Mouse (Mus musculus) natural killer cell, adult 2 months (primary cell): ENCODE results near the gene Dbp.
A peak's percentile ranks its signal among the peaks of the same experiment; 100 is the strongest.

Experiments
- DNase-seq, 2 experiments: peaks; one replicate each; pipeline ENCODE4 v3.0.0; 2022; ENCODE audit warnings: low spot score in 2 of 2

Dbp gene

DNA sequence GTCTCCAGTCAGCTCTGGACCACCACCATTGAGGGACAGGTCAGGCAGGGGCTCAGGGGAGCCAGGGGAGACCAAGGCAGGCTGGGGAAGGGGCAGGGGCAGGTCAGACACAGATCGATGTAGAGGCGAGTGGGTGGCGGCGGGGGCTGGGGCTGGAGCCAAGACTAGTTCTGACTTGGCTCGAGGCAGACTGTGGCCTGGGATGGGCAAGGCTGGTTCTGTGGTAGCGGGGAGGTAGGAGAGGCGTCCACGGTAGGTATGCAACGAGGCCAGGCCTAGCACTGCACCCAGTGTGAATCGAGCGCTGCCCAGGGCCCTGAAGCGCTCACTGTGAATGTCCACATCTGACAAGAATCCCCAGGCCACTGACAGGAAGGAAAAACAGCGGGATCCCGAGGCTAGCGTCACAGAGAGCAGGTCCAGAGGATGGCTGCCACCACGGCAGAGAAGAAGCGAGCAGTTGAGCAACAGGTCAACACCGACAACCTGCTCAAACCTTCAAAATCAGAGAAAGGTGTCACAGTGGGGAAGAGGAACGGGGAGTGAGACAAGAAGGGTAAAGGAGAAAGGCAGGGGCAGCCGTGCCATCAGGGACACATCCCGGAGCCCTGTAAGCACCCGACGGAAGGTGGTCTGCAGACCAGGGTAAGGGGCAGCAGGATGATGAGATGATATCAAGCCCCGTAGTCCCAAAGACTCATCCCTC is 6.6 kb downstream of the Dbp start:
- no peak for DNase-seq

DNA sequence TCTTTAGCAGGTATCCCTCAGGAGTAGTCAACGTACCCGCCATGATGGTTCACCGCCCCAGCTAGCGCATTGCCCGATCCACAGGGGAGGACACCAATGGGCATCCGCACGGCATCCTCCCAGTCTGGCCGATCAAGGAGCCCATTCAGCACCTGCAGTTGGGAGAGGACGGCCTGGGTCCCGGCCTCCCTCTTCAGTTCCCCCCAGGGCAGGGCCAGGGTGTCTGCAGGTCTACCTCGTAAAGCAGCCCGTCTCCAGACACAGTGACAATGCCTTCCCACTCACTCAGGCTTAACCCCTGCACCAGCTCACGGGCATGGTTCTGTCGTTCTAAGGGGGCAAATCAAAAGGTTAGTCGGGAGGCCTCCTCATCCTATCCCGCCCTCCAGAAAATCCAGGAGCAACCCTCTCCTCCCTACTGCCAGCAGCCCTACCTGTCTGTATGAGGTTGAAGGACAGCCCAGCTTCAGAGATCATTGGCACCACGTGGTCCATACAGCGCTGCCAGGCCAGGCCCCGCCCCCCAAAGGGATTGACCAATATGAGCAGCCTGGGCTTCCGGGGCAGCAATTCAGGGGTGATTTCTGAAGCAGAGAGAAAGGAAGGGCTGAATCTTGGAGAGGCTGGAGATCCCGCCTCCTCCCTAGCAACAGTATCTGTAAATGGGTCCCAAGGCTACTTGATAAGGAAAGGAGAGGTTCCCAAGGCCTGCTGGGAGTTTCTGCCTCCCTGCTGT is 7.3 kb downstream of the Dbp start:
- no peak for DNase-seq

DNA sequence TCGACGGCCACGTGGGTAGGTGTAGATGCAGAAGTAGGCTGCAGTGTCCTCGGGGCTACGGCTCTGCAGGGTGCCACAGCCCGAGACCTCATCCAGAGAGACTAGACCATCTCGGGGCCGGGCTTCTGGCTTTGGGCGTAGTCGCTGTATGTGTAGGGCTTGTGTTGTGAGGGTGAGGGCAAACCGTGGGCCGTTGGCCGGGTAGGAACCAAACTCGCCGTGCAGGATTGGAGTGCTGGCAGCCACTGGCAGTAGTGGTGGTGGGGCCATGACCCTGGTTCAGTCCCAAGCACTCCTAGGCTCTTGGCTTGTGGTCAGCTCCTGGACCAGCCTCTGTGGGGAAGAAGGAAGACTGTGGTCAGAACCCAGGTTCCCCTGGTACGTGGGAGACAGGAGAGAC is 8.5 kb downstream of the Dbp start:
- DNase-seq = no peak

DNA sequence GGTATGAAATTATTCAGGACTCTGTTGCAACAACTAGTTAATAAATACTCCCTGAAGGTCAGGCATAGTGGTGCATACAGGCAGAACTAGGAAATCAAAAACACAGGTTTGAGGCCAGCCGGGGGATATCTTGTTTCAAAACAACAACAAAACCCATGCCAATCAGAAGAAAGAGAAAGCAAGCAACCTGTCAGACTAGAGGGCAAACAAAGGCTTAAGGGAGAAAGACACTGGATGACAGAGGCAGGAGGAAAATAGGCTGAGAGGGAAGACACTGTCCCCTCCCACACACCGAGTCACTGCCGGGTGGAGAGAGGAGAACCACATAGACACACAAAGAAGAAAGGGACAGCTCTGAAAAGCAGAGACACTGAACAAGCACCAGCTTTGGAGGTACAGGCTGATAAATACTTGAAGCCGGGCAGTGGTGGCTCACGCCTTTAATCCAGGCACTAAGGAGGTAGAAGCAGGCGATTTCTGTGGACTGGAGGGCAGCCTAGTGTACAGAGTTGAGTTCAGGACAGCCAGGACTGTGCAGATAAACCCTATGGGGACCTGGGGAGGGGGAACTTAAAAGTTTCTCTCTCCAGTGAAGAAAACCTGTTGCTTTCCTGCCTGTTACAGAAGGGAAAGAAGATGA is 9.1 kb downstream of the Dbp start:
- DNase-seq = no peak

DNA sequence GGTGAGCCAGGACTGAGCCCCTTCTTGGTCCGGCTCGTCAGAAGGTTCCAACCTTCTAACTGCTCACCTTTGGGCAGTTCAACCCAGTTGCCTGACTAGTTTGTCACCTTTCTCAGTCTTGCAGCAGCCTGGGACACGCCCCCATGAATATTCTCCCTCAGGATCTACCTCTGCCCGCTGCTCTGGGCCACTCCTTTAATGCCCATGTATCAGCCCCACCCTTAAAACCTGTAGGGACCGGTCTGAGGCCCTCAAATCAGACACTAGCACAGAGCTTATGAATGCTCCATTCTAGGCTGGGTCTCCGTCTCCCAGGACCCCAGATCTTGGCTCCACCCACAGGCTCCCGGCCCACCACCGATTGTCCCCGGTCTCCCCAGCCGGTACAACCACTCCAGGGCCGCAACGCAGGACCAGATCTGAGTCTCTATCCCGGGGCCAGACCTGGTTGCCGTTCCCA is 9.8 kb downstream of the Dbp start:
- DNase-seq = no peak

DNA sequence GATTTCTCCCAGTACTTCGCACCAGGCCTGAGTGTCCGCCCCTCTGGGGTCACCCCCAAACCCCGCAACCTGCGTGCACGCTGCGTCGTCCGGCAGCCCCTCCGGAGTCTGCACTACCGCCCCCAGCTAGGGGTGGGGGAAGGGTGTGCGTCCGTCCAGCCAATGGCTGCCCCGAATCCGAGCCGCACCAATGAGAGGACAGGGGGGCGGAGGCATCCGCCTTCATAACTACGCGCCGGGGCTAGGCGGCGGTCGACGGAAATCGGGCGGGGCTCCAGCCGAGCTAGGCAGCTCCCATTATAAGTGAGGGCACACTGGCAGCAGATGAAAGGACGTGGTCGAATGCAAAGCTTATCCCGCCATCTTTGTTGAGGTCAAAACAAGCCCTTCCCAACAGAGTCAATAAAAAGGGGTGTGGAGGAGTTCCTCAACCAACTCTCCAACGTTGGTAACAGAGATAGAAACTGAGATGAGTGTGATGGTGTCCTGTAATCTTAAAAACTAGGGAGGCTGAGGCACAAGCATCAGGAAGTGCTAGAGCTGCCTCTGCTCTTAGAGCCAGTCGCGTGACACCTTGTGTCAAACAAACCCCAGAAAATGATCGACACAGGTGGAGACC is 10.3 kb downstream of the Dbp start, which contains the start of gene Rpl18:
TSS of gene Rpl18 (plus strand) at position 368 of the 619 bp plus-strand sequence.
- peak; percentile 95 to 97 for DNase-seq

DNA sequence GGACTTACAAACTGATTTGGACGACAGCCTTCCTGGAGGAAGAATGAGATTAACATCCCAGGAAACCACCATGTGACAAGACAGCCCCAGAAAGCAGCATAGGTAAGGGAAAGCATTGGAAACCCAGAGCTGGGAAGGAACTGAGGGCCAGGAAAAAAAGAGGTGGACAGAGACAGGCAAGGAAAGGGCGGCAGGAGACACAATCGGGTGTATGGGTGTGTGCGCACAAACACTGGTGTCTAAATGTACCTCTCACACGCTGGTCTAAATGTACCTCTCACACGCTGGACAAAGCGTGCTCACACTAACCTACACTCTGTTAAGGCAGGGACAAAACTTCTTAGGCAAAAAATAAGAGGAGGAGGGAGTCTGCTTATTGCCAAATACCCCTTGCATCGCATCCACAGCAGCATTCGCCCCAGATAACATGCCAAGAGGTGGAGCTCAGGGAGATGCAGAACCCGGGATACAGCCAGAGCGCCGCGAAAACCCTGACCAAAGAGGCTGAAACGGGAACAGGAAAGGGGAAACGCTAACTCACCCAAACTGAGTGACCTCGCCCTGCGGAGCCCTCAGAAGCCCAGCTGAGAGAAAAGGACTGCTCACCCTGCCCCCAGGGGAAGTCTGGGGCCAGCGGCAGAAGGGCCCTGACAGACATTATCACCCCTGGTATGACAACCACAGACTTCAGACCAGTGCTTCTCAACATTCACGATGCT is 11.0 kb downstream of the Dbp start:
- no peak for DNase-seq

DNA sequence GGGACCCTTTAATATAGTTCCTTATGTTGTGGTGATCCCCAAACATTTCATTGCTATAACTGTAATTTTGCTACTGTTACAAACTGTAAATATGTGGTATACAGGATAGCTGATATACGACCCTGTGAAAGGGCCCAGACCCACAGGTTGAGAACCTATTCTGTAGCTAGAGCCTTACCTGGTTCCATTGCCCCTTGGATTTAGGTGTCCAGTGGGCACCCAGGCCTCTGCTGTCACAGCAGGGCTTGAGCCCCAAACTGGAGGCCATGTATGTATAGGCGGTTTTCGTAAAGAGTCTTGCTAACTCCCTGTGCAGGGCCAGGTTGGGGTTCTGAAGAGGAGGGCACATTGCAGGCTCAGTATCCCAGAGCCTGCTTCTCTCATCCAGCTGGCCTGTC is 11.6 kb downstream of the Dbp start:
- DNase-seq = no peak

DNA sequence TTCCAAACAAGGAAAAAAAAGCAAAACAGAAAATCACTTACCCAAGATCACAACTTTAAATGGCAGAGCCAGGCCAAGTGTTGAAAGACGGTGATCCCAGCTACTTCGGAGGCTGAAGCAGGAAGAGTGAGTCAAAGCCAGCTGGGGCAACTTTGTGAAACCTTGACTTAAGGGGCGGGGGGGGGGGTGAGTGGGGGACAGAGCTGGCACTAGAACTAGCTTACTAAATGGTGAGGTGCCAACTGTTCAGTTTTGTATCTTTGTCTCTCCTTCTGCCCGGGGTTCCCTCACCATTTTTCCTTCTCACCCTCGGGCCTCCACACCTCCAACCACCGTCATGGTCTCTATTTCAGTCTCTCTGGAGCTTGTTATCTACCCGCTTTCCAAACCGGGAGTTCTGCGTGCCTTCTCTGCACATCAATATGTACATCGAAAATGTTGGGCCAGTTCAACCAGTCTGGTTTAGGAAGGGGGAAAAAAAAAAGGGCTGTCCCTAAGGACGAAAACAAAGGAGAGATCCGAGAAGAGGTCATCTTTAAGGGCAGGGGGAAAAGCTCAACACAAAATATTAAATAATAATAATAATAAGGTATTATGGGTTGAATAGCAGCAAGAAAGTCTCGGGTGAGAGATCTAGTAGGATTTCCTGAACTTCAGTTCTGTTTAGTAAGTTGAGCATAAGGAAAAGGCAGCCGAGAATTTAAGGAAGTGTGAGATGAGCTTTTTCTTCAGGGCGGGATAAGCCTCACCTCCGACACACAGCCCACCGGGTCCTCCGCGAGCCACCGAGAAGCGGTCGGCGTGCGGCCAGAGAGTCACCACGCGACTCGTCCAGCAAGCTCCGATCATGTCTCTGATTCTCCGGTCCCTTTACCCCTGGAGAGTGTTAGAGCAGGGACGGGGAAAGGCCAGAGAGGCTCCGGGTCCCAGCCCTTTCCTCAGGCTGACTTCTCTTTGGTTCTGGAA is 12.3 kb downstream of the Dbp start:
- no peak for DNase-seq

DNA sequence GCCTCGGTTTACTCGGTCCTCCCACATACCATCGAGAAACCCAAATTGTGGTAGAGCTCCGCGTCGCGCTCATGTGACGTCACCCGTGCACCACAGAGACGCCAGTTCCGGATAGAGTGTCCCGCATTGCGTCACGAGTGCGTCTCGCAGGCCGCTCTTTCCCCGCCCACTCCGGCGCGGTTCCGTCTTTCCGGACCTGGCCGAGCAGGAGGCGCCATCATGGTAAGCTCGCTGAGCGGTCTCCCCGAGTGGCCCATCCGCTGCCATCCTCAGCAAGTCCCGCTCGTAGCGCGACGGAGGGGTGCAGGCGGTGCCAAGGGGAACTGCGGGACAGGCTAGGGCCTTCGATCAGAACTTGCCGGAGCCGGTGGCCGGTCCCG is 13.0 kb downstream of the Dbp start, which contains the start of gene Sphk2:
TSS of gene Sphk2 (minus strand) at position 85 of the 380 bp plus-strand sequence.
- DNase-seq = peak; percentile 97 to 98

DNA sequence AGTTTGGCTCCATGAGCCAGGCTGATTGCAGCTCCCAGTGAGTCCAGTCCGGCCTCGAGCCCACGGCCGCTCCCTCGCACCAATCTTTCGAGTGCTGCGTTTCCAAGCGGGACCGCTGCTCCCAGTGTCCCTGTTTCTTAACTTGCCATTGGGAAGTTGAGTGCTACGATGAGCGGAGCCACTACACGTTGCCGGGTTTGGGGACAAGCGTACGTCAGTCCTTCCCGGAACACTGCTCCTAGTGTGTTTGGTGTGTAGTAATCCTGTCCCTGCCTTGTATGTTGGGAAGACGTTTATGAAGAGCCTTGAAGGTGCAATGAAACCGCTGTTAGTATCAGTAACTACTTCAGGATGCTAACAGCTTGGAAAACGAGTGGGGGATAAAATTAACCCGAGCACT is 13.4 kb downstream of the Dbp start:
- no peak for DNase-seq

DNA sequence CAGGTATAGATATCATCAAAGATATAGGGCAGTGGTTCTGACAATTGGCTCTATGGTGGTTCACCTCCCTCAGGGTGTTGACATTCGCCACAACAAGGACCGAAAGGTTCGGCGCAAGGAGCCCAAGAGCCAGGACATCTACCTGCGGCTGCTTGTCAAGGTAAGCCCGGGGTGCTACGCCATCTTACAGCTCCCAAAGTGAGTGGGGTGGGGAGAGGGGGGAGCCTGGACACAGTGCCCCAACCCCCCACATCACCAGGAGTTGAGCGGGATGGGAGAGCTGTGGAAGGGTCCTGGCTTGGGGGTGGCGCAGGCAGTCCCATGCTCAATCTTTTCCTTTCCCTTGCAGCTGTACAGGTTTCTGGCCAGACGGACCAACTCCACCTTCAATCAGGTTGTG is 14.3 kb downstream of the Dbp start:
- no peak for DNase-seq

DNA sequence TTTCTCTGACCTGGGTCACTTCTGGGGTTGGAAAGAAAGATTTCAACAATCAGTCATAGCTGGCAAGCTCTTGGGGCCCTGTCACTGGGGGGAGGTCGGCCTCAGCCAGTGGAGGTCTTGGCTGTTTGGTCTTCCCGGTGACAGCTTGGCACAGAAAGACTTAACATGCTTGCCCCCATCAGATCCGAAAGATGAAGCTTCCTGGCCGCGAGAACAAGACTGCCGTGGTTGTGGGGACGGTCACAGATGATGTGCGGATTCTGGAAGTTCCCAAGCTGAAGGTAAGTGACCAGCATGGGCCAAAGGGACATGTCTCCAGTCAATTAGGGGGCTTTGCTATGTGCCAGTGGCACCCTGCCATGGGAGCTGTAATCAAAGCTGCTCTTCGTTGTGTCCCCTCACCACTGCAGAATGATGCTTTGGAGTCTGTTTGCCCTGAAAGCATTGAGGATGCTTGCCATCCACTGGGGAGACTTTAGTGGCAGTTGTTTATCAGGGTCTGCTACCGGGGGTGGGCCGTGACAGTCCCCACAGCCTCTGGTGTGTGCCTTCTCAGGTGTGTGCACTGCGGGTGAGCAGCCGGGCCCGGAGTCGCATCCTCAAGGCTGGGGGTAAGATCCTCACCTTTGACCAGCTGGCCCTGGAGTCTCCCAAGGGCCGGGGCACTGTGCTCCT is 15.0 kb downstream of the Dbp start:
- DNase-seq = no peak

DNA sequence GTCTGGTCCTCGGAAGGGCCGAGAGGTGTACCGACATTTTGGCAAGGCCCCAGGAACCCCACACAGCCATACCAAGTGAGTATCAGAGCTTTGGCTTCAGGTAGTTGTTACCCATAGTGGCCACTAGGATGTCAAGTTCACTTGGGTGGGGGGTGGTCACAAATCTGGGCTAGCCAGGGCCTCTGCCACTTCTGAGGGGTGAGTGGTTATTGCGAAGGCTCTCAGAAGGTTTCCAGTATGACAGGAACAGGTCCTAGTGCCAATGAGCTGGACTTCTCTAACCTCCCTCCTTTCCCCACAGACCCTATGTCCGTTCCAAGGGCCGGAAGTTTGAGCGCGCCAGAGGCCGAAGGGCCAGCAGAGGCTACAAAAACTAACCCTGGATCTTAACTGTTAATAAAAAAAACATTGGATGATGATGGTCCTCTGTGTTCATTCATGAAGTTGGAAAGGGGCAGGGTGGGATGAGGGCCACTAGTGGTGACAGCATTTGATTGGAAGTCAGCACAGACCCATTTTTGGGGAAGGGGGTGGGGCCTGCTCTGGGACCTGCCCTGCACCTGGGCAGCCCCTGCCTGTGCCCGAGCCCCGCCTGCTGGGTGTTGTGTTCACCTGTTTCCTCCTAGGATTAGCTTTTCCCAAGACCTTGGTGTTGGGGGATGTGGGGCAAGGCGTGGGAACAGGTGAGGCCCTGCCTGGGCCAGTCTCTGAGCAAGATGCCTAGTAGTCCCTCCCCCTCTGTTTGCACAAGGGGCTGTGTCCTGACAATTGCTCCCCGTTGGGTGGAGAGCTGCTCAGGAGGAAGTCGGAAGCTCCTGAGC is 15.7 kb downstream of the Dbp start, which contains the start of gene Fam83e:
TSS of gene Fam83e (plus strand) at position 800 of the 821 bp plus-strand sequence.
- no peak for DNase-seq

DNA sequence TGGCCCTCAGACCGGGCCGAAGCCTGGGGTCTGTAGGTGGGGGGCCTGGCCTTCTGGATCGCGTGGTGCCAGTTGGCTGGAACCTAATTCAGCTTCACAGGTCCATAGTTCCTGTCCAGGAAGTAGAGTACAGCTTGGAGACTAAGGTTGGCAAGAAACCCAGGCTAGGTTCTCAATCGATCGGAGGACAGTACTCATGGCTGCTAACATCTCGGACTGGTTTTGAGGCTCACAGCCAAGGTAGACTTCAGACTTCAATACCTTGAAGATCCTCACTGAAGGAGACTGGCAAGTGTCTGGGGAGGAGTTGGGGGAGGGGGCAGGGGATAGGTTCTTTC is 16.3 kb downstream of the Dbp start:
- DNase-seq = no peak

DNA sequence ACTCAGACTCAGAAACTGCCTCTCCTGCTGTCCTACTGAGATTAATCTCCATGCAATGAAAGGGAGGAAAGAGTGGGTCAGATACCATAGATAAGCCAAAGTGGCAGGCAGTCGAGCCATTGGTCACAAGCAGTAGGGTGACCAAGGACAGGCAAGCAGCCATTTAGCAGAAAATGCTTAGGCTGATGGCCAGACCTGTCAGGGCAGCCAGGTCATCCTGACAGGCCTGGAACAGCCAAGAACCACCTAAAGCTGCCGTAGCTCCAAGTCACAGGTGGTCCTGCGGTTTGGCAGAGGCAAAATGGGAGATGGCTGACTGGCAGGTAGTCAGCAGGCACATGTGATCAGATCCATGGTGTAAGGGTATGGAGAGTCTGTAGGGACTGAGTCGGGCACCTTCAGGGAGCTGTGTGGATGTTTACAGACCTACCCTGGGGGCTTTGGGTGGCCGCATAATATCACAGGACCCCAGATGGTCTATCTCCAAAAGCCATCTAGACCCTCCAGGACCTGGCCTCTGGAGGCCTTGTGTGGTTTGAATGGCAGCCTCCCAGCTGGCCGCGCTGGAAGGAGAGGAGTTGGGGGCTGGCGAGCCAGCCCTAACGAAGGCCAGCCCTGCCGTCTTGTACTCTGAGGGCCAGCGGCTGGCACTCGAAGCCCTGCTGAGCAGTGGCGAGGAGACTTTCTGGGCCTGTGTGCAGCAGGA is 16.9 kb downstream of the Dbp start:
- DNase-seq = no peak

DNA sequence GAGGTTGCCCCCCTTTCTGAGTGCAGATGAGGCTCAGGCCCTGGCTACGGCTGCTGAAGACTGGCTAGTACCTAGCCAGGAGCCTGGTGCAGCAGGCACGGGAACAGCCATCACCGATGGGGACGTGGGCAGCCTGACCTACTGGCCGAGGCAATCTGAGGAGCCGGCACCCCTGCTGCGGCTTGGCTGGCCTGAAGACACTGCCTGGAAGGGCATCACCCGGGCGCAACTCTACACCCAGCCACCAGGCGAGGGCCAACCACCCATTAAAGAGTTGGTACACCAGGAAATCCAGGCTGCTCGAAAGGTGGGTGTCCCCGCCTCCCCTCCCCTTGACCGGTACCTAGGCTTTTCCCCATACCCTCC is 17.4 kb downstream of the Dbp start:
- DNase-seq = no peak

DNA sequence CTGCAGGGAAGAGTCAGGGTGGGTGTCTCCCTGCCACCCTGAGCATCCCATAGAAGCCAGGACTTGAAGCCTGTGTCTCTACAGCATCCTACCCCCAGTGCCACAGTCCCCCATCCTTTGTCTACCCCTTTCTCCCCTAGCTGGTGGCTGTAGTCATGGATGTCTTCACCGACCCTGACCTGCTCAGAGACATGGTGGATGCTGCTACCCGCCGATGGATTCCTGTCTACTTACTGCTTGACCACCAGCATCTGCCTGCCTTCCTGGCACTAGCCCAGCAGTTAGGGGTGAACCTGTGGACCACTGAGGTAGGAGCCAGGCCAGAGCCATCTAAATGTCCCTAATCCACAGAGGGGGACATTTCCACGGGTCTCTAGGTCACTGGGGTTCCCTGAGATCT is 18.4 kb downstream of the Dbp start:
- DNase-seq = no peak

DNA sequence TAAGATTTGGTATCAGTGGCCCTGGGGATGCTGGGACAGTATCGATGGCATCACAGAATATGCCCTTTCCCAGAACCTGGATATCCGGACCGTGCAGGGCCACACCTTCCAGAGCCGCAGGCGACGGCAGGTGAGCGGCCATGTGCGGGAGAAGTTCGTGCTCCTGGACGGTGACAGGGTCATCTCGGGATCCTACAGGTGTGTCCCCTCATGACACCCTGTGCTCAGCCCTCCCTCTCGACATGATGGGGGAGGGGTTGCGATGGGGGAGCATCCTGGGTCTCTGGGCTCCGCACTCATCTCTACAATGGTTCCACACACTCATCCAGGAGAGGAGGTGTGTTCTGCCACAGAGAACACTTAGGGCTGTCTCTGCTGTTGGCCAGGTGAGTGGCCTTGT is 18.9 kb downstream of the Dbp start:
- DNase-seq = no peak
